Mouse (Mus musculus) hindbrain, embryonic 10.5 days (tissue): ENCODE data around the gene Hbb-bs. TPM values are rescaled to one million over a fixed set of nuclear protein-coding genes. Genes with fewer than 3 reads are reported as not detected.

Source experiments
- DNase-seq: peaks from one replicate; pipeline ENCODE4 v3.0.0-alpha.2; 2017; ENCODE audit warnings: low spot score
- H3K27ac ChIP-seq: fragments of 300-500 bp; sonication (generic); 2 replicates; pipeline ENCODE4 v1.5.1; 2016; ENCODE audit warnings: mild to moderate bottlenecking, moderate library complexity
- H3K27me3 ChIP-seq: fragments of 300-500 bp; sonication (generic); 2 replicates; pipeline ENCODE4 v1.6.1; 2016; ENCODE audit warnings: mild to moderate bottlenecking; ENCODE audit not compliant: poor library complexity, insufficient read depth, severe bottlenecking
- H3K36me3 ChIP-seq: fragments of 300-500 bp; sonication (generic); 2 replicates; pipeline ENCODE4 v1.6.1; 2016; ENCODE audit warnings: mild to moderate bottlenecking, moderate library complexity
- H3K4me1 ChIP-seq: fragments of 300-500 bp; sonication (generic); replicated peaks from 2 replicates; pipeline ENCODE4 v1.6.1; 2016; ENCODE audit warnings: mild to moderate bottlenecking
- H3K4me3 ChIP-seq: fragments of 300-500 bp; sonication (generic); 2 replicates; pipeline ENCODE4 v1.5.1; 2016; ENCODE audit warnings: mild to moderate bottlenecking, moderate library complexity
- H3K9me3 ChIP-seq: fragments of 300-500 bp; sonication (generic); 2 replicates; pipeline ENCODE4 v1.6.1; 2016; ENCODE audit warnings: mild to moderate bottlenecking, moderate library complexity
- WGBS: fragments of 180-500 bp; shearing (Covaris S2); methylation state at CpG from one replicate; pipeline ENCODE4 v1.1.7; 2016; 5-methylcytosine and 5-hydroxymethylcytosine counted together
- polyA plus RNA-seq: library from polyadenylated mRNA; unstranded; fragments of >200 nt; fragmentation: Nextera tagmentation; extraction: Ambion mirVana; gene quantifications from 2 replicates; pipeline ENCODE4 v1.2.1, GENCODE M21; 2016

The Hbb-bs gene
- 78.1 and 116 TPM in 2 replicates for polyA plus RNA-seq

DNA sequence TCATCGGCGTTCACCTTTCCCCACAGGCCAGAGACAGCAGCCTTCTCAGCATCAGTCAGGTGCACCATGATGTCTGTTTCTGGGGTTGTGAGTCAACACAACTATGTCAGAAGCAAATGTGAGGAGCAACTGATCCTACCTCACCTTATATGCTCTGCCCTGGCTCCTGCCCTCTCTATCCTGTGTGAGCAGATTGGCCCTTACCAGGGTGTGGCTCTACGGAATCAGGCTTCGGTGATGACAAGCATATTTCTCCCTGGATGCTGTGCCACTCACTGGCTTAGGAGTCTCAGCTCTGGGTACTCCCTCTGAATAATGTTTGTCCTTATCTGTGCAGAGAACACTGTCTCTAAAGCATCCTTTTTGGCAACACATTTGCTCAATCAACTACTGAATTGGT, at the start of gene Hbb-bs:
TSS of gene Hbb-bs (minus strand) at position 289 of the 400 bp plus-strand sequence.
- no peak within 1 kb of the TSS for H3K27ac ChIP-seq
- DNase-seq = no peak
- no peaks in the 10 kb centered on the region for H3K4me1 ChIP-seq
- H3K27me3 ChIP-seq = no peaks in the 10 kb centered on the region
- H3K9me3 ChIP-seq = no peaks in the 10 kb centered on the region
- H3K36me3 ChIP-seq = no peaks in the 10 kb centered on the region
- H3K4me3 ChIP-seq = no peak within 1 kb of the TSS
- WGBS = 97% methylated on average over 4 of the region's 4 CpGs

DNA sequence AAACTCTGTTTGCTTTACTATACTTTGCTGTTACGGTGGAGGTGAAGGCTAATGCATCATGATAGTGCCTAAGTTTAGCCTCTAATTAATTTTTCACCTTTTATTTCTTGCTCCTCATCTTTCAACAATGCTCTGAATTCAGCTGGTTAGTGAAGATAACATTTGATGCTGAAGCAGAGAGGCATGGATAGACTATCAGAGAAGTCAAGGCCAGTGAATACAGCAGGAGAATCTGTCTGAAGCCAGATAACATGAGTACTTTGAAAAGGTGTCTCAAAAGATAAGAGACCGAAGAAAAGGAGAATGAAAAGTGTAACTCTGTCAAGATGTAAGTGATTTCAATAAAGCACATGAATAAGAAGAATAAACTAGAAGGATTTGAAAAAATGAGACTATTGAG, 49.2 kb upstream of the Hbb-bs start:
- no peaks in the 10 kb centered on the region for H3K4me1 ChIP-seq
- no peak for DNase-seq
- no peaks in the 10 kb centered on the region for H3K27me3 ChIP-seq
- no peaks in the 10 kb centered on the region for H3K9me3 ChIP-seq
- no peaks in the 10 kb centered on the region for H3K36me3 ChIP-seq
- no peak overlapping the region for H3K4me3 ChIP-seq
- 87% methylated on average over 2 of the region's 2 CpGs for WGBS
- no peak overlapping the region for H3K27ac ChIP-seq

DNA sequence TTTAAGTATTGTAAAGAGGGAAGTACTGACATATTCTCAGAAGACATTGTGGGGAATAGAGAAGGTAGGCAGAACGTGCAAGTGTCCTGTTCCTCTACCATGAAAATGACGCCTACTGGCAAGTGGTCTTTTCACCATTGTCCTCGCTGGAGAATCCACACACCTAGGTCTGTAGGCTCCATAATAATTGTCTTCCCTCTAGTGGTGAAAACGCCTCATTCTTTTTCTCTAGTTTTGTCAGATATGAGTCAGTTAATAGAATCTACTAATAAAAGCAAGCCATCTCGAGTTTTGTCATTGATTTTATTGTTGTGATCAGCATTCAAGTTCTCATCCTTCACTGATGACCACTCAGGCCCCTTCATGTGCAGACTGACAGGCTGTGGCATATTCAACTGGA, 46.6 kb upstream of the Hbb-bs start:
- Histone ChIP-seq H3K36me3 (no peaks in the 10 kb centered on the region), H3K27me3 (no peaks in the 10 kb centered on the region), H3K9me3 (no peaks in the 10 kb centered on the region), H3K27ac (no peak overlapping the region), H3K4me3 (no peak overlapping the region), H3K4me1 (no peaks in the 10 kb centered on the region)
- DNase-seq = no peak
- 56% methylated on average over 5 of the region's 5 CpGs for WGBS

DNA sequence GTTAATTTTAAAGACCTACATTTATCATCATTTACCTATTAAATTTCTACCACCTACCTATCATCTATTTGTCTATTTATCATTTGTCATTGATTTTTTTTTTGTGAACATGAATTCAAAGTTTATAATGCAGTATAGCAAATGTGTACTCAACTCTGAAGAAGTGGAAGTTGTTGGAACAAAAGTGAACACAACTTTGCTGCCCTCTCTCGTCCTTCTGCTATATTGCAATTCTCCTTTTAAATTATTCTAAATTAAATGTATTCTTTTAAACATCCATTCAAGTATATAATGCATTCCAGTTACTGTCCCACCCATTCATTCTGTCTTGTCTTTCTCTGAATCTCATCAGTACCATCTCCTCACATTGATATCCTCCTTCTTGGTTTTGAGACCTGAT, 45.2 kb upstream of the Hbb-bs start:
- H3K27ac ChIP-seq = no peak overlapping the region
- H3K4me3 ChIP-seq = no peak overlapping the region
- H3K9me3 ChIP-seq = no peaks in the 10 kb centered on the region
- no peaks in the 10 kb centered on the region for H3K36me3 ChIP-seq
- no peak for DNase-seq
- no peaks in the 10 kb centered on the region for H3K4me1 ChIP-seq
- H3K27me3 ChIP-seq = no peaks in the 10 kb centered on the region
- 12% methylated on average over 1 of the region's 1 CpGs for WGBS

DNA sequence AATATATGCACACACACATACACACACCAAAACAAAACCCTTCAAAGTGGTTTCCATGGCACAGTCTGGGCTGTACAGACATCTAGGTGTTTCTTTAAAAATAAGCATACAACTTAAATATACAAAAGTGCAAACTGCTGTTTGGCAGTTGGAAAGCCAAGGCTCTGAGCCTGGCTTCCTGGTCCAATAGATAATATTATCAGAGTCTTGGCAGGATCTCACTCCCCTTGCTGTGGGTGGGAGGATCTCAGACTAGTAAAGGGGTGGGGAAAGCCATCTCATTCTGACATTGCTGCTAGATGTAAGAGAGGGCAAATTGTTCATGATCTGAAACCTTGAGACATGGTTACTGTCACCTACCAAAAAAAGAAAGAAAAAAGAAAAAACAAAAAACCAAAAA, 42.8 kb upstream of the Hbb-bs start:
- H3K4me1 ChIP-seq = no peaks in the 10 kb centered on the region
- no peak for DNase-seq
- H3K27ac ChIP-seq = no peak overlapping the region
- no peak overlapping the region for H3K4me3 ChIP-seq
- no peaks in the 10 kb centered on the region for H3K27me3 ChIP-seq
- H3K9me3 ChIP-seq = no peaks in the 10 kb centered on the region
- no peaks in the 10 kb centered on the region for H3K36me3 ChIP-seq

DNA sequence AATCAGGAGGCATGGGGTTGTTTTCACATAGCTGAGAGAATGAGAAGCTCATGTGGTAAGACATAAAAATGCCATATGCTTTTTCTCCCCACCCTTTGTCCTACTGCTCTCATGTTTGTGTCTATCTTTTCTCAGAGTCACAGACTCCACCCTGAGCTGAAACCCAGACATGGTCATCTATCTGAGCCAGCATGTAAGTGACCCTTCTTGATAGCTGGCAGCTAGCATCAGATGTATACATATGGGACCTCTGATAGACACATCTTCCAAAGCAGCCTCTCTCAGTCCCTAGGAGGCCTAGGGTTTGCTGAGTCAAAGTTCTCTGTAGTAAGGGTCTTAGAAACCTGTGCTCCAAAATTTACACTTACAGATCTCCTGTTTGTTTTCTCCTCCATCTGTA, 37.8 kb upstream of the Hbb-bs start:
- Histone ChIP-seq H3K4me1 (no peaks in the 10 kb centered on the region), H3K4me3 (no peak overlapping the region), H3K27me3 (no peaks in the 10 kb centered on the region), H3K9me3 (no peaks in the 10 kb centered on the region), H3K27ac (no peak overlapping the region), H3K36me3 (no peaks in the 10 kb centered on the region)
- DNase-seq = no peak

DNA sequence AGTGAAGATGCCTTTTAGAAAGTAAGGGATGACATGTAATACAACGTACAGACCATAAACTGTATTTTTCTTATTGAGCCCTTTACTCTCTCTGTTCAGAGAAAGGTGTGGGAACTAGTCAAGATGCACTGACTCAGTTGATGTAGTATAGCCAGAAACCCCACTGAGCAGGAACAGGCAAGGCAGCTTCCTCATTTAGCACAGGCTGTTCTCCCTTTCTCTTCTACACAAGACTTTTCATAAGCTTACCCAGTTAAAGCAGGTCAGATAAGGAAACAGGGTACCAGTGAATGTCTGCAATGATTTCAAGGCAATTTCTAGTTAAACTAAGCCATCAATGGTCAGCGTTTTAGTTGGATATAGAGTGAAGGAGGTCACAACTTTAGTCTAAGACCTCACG, 33.6 kb upstream of the Hbb-bs start:
- Histone ChIP-seq H3K4me1 (no peaks in the 10 kb centered on the region), H3K4me3 (no peak overlapping the region), H3K27me3 (no peaks in the 10 kb centered on the region), H3K27ac (no peak overlapping the region), H3K9me3 (no peaks in the 10 kb centered on the region), H3K36me3 (no peaks in the 10 kb centered on the region)
- no peak for DNase-seq
- 85% methylated on average over 3 of the region's 3 CpGs for WGBS

DNA sequence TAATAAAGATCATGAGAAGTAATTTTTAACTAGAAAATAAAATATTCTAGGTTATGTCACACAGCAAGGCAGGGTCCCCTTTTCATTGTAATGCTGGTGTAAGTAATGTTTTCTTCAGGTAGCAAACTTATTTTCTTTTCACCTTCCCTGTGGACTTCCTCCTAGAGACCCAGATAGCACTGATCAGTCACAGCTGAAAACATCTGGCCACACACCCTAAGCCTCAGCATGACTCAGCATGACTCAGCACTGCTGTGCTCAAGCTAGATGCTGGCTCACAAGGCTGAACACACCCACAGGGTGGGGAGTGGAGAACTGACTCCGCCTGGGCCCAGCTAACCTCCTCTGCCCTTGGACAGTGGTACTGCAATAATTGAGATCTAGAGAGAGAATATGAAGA, 33.0 kb upstream of the Hbb-bs start:
- peak; percentile 4 for DNase-seq
- 67% methylated on average over 1 of the region's 1 CpGs for WGBS
- no peak overlapping the region for H3K4me3 ChIP-seq

DNA sequence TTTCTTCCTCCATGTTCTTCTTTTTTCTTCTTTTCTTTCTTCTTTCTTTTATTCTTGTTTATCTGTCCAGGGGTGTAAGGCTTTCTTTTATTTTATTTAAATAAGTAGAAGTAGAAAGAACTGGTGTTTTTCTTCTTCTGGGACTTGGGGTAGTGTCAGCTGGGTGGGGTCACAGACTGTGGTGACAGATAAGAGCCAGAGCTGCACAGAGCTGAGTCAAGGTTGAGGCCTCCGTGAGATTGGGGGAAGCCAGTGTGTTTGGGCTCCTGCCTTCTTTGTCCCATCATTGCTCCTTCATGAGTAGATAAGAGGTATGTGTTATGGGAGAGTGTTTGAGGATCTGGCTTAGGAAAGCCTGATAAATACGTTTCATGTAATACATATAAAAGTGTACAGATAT, 31.2 kb upstream of the Hbb-bs start:
- H3K27me3 ChIP-seq = no peaks in the 10 kb centered on the region
- no peak for DNase-seq
- H3K4me3 ChIP-seq = no peak overlapping the region
- no peaks in the 10 kb centered on the region for H3K9me3 ChIP-seq
- WGBS = 78% methylated on average over 2 of the region's 2 CpGs
- H3K4me1 ChIP-seq = no peaks in the 10 kb centered on the region
- H3K36me3 ChIP-seq = no peaks in the 10 kb centered on the region
- H3K27ac ChIP-seq = no peak overlapping the region

More for the DNA sequence above, 33.0 kb upstream of the Hbb-bs start:
- Histone ChIP-seq H3K4me1 (no peaks in the 10 kb centered on the region), H3K9me3 (no peaks in the 10 kb centered on the region), H3K27me3 (no peaks in the 10 kb centered on the region), H3K36me3 (no peaks in the 10 kb centered on the region), H3K27ac (no peak overlapping the region)

DNA sequence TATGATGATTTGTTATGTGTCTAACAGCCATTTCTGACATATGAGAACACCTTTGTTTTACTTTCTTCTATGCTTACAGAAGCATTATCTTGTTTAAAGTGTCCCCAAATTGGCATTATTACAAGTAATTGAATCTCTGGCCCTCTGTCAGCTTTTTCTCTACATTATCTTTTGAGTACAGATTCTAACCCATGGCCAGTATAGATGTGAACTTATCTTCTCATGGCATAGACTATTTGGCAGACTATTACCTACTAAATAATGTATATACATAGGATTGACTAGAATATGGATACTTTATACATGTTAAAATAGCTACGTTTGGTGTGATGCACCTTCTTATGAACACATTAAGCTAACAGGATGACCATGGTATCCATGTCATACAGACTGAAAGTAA, 26.8 kb upstream of the Hbb-bs start:
- Histone ChIP-seq H3K4me1 (no peaks in the 10 kb centered on the region), H3K27me3 (no peaks in the 10 kb centered on the region), H3K27ac (no peak overlapping the region), H3K4me3 (no peak overlapping the region), H3K36me3 (no peaks in the 10 kb centered on the region), H3K9me3 (no peaks in the 10 kb centered on the region)
- DNase-seq = no peak
- WGBS = 77% methylated on average over 1 of the region's 1 CpGs

DNA sequence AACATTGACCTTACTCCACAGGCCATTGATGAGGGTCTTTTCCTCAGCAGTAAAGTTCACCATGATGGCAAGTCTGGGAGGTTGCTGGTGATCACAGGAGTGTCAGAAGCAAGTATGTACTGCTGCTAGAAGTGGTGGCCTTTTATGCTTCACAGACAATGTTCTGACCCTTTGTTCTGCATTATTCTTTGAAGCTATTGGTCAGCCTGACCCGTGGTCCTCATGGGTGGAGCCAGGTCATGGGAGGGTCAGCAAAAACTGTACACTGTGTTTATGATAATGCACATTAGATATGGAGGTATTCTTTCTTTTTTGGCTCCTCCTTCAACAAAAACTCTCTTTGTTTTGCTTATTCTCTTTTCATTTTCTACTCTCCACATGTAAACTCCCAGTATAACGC, 25.2 kb upstream of the Hbb-bs start, which contains the start of gene Hbb-y:
TSS of gene Hbb-y (minus strand) at position 127 of the 400 bp plus-strand sequence.
- Histone ChIP-seq H3K4me1 (no peaks in the 10 kb centered on the region), H3K27ac (no peak within 1 kb of the TSS), H3K4me3 (no peak within 1 kb of the TSS), H3K27me3 (no peaks in the 10 kb centered on the region), H3K9me3 (no peaks in the 10 kb centered on the region), H3K36me3 (no peaks in the 10 kb centered on the region)
- WGBS = 83% methylated on average over 2 of the region's 2 CpGs
- no peak for DNase-seq

DNA sequence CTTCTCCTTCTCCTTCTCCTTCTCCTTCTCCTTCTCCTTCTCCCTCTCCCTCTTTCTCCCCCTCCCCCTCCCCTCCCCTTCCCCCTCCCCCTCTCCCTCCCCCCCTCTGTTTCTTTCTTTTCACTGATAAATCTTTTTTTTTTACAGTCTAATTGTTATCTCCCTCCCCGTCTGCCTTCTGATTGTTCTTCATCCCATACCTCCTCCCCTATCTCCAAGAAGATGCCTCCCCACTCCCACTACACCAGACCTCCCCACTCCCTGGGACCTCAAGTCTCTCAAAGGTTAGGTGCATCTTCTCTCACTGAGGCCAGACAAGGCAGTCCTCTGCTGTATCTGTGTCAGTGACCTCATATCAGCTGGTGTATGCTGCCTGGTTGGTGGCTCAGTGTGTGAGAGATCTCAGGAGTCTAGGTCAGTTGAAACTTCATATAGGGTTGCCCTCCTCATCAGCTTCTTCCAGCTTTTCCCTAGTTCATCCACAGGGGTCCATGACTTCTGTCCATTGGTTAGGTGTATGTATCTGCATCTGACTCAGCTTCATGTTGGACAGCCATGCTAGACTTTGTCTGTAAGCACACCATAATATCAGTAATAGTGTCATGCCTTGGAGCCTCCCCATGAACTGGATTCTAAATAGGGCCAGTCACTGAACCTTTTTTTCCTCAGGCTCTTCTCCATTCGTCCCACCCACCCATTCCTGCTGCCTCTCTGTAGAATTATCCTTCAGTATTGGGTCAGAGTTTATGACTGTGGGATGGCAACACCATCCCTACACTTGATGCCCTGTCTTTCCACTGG, 16.8 kb upstream of the Hbb-bs start:
- no peak for DNase-seq
- H3K9me3 ChIP-seq = no peaks in the 10 kb centered on the region
- WGBS = 42% methylated on average over 2 of the region's 2 CpGs
- no peak overlapping the region for H3K4me3 ChIP-seq
- no peaks in the 10 kb centered on the region for H3K36me3 ChIP-seq
- H3K27ac ChIP-seq = no peak overlapping the region
- H3K4me1 ChIP-seq = no peaks in the 10 kb centered on the region
- H3K27me3 ChIP-seq = no peaks in the 10 kb centered on the region

DNA sequence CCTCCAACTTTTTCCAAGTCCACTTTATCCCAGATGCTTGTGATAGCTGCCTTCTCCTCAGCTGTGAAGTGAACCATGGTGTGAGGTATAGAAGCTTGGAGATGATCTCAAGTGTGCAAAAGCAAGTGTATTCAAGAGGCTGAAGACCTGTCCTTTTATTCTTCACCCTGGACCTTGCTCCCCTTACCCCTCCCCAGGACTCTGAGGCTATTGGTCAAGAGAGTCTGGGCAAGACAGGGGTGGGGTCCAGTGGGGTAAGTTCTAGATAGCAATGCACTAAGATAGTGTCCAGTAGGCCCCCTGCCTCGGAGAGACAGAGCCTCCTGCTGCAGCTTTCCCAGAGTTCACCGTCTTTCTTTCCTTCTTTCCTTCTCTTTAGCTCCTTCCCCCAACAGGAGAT, 15.1 kb upstream of the Hbb-bs start, which contains the start of gene Hbb-bh1:
TSS of gene Hbb-bh1 (minus strand) at position 131 of the 400 bp plus-strand sequence.
- WGBS = 83% methylated on average over 2 of the region's 2 CpGs
- Histone ChIP-seq H3K27me3 (no peaks in the 10 kb centered on the region), H3K27ac (no peak within 1 kb of the TSS), H3K9me3 (no peaks in the 10 kb centered on the region), H3K4me1 (no peaks in the 10 kb centered on the region), H3K4me3 (no peak within 1 kb of the TSS), H3K36me3 (no peaks in the 10 kb centered on the region)
- DNase-seq = no peak

DNA sequence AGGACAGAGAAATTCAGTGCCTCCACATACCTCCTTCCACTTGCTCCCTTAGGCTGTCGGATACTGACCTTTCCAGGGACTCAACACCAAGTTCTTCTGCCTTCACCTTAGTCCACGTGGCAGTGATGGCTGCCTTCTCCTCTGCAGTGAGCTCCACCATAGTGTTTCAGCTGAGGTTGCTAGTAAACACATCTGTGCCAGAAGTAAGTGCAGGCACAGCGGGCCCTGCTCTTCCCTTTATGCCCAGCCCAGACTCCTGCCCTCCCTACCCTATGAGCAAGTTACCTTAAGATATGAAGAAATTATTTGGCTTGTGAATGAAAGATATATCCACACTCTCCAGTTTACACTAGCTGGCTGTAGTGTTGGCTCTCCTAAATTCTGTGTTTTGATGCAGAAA, 12.4 kb upstream of the Hbb-bs start, which contains the start of gene Hbb-bh2:
TSS of gene Hbb-bh2 (minus strand) at position 253 of the 400 bp plus-strand sequence.
- Histone ChIP-seq H3K36me3 (no peaks in the 10 kb centered on the region), H3K27me3 (no peaks in the 10 kb centered on the region), H3K4me3 (no peak within 1 kb of the TSS), H3K27ac (no peak within 1 kb of the TSS), H3K4me1 (no peaks in the 10 kb centered on the region), H3K9me3 (no peaks in the 10 kb centered on the region)
- 79% methylated on average over 3 of the region's 3 CpGs for WGBS
- DNase-seq = no peak
